Mouse (Mus musculus): ENCODE results near the gene Plcb4.

Plcb4 gene

DNA sequence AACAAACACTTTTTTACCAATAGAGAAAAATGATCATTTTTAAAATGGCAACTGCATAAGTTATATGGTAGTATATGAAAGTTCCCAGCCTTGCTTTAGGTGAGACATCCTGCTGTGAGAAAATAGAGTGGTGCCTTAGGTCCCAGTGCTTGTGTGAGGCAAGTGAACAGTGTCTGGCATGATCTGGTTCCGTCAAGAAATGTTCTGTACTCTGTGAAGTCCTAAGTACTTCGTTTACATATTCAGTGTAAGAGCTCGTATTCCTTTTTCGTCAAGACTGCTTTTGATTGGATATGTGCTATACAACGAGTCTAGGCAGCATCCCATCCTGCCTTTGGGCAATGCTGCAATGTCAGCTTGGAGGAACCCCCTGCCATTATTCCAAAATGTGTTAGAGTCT, 342.1 kb downstream of the Plcb4 start:
- no peak for DNase-seq (ENCODE audit: low read depth, low spot score)

DNA sequence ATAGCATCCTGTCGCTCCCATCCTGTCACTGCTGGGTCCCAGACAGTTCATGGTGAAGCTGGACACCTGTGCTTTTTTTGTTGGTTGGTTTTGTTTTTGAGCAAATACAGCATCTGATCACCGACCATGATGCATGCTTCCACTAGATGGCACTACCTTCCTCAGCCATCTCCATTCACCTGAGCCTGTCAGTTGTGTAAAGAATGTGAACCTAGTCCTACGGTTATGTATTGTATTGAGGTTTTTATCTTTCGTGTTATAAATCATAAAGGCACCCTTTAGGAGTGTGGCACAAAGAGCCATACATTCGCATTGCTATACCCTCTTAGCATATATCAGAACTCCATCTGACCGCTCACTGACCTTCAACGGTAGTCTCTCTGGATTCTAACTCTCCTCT, 343.3 kb downstream of the Plcb4 start:
- no peak for DNase-seq (ENCODE audit: low read depth, low spot score)

DNA sequence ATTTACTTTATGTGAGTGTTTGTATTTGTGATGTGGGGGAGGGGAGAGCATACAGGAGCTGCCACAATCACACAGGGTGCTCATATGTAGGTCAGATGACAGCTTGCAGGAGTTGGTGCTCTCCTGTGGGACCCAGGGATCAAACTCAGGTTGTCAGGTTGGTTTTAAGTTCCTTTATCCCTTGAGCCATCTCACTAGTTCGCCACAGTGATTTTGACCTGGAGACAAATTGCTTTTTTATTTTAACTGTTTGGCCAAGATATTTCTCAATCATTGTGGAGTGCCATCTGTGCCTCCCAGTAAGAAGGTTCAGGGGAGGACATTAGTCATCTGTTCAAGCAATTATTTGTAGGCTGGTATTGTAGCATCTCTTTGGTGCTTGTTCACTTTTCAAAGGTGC, 345.0 kb downstream of the Plcb4 start:
- no peak for DNase-seq (ENCODE audit: low read depth, low spot score)

DNA sequence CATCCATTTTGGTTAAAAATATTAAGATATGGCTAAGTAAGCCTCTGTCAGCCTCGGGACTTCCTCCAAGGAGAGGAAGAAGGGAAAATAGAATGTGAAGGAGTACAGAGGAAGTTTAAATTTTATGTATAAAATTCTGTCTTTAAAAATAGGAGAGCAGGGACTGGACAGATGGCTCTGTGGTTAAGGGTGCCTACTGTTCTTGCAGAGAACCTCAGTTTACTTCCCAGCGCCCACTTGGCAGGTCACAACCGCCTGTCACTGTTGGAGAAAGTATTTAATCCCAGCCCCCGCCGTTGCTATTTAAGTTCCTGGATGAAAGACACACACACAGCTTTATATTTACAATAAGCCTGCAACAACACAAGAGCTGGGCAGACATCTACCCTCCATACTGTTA, 347.5 kb downstream of the Plcb4 start:
- DNase-seq (ENCODE audit: low read depth, low spot score): no peak

DNA sequence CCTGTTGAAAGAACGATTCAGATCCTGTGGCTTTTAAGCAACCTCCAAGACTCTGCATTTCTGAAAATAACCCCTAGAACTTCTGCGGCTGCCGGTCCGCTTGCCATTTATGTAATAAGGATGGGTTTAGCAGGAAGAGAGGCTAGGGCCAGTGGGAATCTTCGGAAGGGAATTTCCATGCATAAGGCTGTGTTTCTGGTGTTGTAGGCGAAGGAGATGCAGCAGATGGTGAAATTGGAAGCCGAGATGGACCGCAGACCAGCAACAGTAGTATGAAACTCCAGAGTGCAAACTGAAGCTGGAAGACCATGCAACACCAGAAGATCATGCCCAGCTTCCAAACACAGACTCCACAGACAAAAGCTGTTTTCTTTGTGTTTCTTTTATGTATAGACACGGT, 353.9 kb downstream of the Plcb4 start:
- DNase-seq (ENCODE audit: low read depth, low spot score): no peak

DNA sequence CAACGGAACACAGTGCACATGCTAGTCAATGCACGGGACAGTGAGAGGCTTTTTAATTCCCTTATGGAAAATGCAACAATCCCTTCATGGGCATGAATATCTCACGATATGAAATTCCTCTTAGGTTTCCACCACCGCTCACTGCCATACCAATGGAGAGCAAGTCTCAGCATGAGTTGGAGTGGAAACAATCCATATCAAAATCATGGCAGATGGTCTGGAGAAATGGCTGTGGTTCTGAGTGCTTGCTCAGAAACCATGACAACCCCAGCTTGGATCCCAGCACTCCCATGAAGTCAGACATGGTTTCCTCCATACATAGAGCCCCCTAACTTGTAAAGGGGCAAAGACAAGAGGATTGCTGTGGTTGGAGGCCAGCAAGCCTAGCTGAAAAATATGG, 389.7 kb downstream of the Plcb4 start:
- DNase-seq (ENCODE audit: low read depth, low spot score): no peak

DNA sequence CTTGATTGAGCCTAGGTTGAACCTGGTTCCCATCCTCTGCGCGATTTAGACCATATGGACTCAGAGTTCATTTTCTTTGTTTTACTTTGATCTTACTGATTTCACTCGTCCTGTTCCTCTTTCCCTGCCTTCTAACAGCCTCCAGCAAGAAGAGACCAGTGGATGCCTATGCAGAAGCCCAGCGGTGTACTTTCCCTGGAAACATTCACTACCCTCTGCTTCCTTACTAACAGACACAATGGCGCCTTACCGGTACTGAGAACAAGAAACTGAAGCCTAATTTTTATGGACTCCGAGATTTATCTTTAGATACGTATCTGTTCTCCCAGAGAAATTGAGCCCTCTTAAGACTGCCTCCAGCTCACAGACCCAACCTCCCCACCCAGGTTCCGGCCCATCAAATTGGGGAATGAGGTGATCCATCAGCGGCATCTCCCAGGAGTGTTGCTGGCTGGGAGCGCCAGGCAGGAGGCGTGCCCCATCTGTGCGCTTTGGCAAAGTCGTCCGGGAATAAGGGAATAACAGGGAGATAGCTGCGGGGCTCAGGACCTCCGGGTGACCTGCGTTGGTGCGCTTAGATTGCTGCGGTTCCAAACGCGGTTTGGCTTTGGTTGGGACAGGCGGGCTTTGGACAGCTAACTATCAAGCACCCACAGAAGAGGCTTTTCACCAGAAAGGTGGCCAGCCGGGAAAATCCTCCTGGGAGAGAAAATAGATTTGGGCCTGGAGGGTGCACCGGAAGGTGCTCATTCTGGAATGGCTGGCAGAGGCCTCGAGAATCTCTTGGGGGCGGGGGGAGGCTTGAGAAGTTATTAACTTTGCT, 392.2 kb downstream of the Plcb4 start:
- DNase-seq (ENCODE audit: low read depth, low spot score): no peak

DNA sequence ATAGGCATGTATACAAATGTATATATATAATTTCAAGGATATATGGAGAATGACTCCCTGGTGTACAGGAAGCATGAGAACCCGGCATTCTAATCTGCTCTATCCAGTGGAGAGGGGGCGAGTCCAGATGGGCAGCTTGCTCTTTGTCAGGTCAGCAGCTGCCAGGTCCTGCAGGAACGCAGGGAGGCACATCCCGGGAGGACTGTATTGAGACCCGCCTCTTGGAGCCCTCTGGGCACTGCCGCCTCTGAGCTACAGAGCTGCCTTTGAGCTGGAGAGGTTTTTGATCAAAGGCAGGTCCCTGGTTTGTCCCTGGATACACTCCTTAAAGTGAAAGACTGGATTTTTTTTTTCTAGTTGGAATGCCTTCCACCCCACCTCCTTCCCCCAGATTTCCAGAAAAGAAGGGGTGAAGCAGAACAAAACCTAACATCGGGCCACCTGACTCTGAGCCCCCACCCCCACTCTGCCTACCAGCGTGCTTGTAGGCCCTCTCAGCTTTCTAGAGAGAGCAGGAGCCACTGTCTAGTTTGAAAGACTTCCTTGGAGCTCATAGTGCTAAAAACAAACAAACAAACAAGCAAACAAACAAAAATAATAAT, 393.0 kb downstream of the Plcb4 start, which contains the start of gene Lamp5:
Gene Lamp5, plus strand, starts transcription at position 552 of the 602 bp plus-strand sequence.
- DNase-seq (ENCODE audit: low read depth, low spot score): no peak

DNA sequence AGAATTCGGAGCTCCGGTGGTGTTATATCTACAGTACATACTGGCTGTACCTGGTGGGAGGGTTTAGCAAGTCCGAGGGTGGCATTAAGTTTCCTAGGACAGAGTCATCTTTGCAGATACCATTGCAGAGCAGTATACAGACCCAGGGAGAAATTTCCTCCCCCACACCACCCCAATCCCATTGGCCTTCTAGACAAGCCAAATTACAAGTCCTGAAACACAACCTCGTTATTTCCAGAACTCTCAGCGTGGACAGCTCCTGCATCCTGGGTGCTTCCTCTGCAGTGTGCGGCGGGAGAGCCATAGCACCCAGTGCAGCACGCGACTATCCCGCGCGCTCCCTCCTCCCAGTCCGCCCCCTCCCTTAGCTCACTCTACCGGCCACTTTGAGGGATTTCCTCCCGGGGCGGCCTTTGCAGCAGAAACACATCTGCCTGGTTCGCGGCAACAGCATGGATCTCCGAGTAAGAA, 399.1 kb downstream of the Plcb4 start:
- DNase-seq (ENCODE audit: low read depth, low spot score): no peak

DNA sequence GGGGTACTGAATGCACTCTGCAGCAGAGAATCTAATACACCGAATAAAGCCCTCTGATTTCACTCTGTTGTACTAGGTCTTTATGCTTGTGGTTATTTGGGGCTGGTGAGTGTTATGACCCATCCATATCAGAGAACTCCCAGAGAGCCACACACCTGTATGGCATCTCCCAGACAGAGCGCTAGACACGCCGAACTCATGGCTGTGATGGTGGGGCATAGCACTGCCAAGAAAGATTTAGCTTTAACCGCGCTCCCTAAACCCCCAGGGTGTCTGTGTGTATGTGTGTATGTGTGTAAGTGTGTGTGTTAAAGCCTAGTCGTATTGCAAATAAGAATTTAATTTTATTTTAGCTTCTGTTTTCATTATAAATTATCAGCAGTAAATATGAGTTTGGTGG, 399.6 kb downstream of the Plcb4 start:
- no peak for DNase-seq (ENCODE audit: low read depth, low spot score)

DNA sequence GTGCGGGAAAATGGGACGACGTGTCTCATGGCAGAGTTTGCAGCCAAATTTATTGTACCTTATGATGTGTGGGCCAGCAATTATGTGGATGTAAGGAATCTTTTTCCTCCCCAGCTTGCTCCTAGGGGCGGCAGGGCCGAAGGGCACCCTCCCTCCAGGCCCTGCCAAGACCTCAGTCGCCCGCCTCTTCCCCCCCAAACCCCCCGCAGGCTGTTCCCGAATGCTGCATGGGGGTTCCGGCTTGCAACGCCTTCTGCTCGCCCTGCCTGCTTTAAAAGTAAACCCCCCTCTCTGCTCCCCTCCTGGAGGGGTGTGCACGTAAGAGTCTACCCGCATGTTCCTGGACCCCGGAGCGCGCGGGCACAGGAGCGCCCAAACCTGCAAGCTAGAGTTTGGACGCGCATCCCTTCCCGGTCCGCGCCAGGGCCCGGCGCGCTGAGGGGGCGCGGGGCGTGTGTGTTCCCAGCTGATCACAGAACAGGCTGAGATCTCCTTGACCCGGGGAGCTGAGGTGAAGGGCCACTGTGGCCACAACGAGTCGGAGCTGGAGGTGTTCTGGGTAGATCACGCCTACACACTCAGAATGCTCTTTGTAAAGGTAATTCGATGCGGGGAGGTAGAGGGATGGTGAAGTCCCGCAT, 400.3 kb downstream of the Plcb4 start:
- DNase-seq (ENCODE audit: low read depth, low spot score): no peak

Data from embryo, embryonic 11.5 days (tissue).